Mouse (Mus musculus): Measurements from ENCODE around the gene Nos3. TPM values are rescaled to one million over a fixed set of nuclear protein-coding genes. Genes with fewer than 3 reads are reported as not detected.

Nos3 gene
- polyA plus RNA-seq, 1 experiment from 2014 or later: 12.0 TPM

DNA sequence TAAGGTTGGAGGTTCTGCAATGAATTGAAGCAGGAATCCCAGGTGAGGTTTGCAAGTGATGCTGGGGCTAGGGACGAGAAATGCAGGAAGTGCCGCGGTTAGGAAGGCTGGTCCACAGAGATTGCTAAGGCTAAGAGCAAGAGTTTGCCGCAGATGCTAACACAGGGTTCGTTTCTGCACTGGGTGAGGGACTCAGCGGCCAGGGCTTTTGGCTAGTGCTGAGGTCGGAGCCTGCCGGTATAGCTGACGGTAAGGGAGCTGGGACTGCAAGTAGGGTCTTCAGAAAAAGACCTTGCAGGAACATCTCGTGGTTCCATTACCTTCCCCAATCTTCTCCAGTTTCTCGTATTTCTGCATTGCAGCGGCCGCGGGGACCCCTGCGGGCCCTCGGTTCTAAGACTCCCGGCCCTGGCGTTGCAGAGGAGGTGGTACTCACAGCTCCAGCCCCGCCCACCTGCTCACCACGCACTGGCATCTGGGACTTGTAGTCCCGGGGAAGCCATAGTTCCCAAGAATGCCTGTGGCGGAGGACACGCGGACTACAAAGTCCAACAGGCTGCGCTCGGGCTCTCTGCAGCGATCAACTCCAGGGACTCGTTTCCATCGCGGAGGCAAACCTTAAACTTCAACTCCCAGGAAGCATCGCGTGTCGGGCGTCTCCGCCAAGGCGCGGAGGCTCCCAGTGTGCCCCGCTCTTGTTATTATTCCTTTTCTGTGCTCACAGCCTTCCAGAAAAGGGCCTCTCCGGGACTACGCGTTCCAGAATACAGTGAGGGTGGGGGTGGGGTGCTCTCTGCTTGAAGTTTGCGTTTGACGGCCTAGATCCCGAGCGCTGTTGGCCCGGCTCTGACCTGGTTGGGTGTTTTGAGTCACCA lies 58.8 kb downstream of the Nos3 start, which contains the start of the genes Cdk5 and Slc4a2:
Cdk5 (minus strand) TSS at position 402 of the 875 bp plus-strand sequence.
Slc4a2 (plus strand) TSS at position 709 of the 875 bp plus-strand sequence.
- ATAC-seq (ENCODE audit: low FRiP score, low TSS enrichment): peak; percentile 91
- Histone ChIP-seq H3K4me1 (ENCODE audit: control insufficient read depth, insufficient read depth, low read length) (peaks cover 30% of the 10 kb centered on the region), H3K27ac (ENCODE audit: low read depth, low read length) (peak within 1 kb of the TSS; percentile 87), H3K36me3 (ENCODE audit: control insufficient read depth, insufficient read depth, low read length) (peaks cover 24% of the 10 kb centered on the region), H3K4me2 (replicated peaks; ENCODE audit: low read depth, low read length) (peak within 1 kb of the TSS; percentile 86), H3K9ac (ENCODE audit: low read depth, low read length) (peak within 1 kb of the TSS; percentile 75), H3K4me3 (ENCODE audit: low read length) (peak within 1 kb of the TSS; percentile 63), H3K27me3 (ENCODE audit: control insufficient read depth, insufficient read depth, low read length) (no peaks in the 10 kb centered on the region), H3K9me3 (ENCODE audit: control insufficient read depth, low read length) (no peaks in the 10 kb centered on the region)
- WGBS: under 1% methylated on average over 46 of the region's 46 CpGs

- Histone ChIP-seq H3K9ac (ENCODE audit: low read depth, low read length) (peak overlapping the region; percentile 66), H3K4me3 (ENCODE audit: low read length) (peak overlapping the region; percentile 63), H3K4me1 (ENCODE audit: control insufficient read depth, insufficient read depth, low read length) (peaks cover 31% of the 10 kb centered on the region), H3K27me3 (ENCODE audit: control insufficient read depth, insufficient read depth, low read length) (no peaks in the 10 kb centered on the region), H3K27ac (ENCODE audit: low read depth, low read length) (peak overlapping the region; percentile 87), H3K9me3 (ENCODE audit: control insufficient read depth, low read length) (no peaks in the 10 kb centered on the region), H3K36me3 (ENCODE audit: control insufficient read depth, insufficient read depth, low read length) (peaks cover 21% of the 10 kb centered on the region), H3K4me2 (replicated peaks; ENCODE audit: low read depth, low read length) (peak overlapping the region; percentile 86)
- WGBS: 13% methylated on average over 21 of the region's 21 CpGs
- peak; percentile 6 for ATAC-seq (ENCODE audit: low FRiP score, low TSS enrichment)
These were observed 59.6 kb downstream of the Nos3 start for GRCm38 (mm10) chr5:24424004-24424781.

DNA sequence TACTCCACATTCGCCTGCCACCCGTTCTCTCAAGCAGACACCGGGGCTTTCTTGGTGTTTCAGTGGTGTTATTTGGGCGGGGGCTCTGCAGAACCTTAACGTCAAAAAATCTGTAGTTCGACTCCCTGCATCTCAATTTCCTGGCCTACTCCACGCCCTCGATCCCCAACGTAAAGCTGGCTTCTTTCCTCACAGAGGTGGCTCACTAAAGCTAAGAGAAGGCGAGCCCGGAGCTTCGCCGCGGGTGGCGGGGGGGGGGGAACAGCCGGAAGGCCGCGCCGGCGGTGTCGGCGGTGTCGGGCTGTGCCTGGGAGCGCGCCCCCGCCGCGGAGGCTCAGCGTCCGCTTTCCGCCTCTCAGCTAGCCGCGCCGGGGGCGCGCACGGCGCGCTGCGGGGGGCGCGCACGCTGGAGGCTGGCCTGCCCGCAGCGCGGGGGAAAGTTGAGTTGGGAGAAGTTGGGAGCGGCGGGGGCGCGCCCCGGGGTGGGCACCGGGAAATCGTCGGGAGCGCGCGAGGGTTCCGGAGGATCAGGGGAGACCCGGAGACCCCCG lies 60.3 kb downstream of the Nos3 start:
- Histone ChIP-seq H3K4me1 (ENCODE audit: control insufficient read depth, insufficient read depth, low read length) (peaks cover 31% of the 10 kb centered on the region), H3K9me3 (ENCODE audit: control insufficient read depth, low read length) (no peaks in the 10 kb centered on the region), H3K27ac (ENCODE audit: low read depth, low read length) (peak overlapping the region; percentile 87; the same call in 1 of the 2 replicates), H3K9ac (ENCODE audit: low read depth, low read length) (peak overlapping the region; percentile 66), H3K27me3 (ENCODE audit: control insufficient read depth, insufficient read depth, low read length) (no peaks in the 10 kb centered on the region), H3K4me3 (ENCODE audit: low read length) (peak overlapping the region; percentile 63), H3K4me2 (replicated peaks; ENCODE audit: low read depth, low read length) (peak overlapping the region; percentile 86), H3K36me3 (ENCODE audit: control insufficient read depth, insufficient read depth, low read length) (peaks cover 20% of the 10 kb centered on the region)
- ATAC-seq (ENCODE audit: low FRiP score, low TSS enrichment): peak; percentile 28
- WGBS: 1% methylated on average over 48 of the region's 60 CpGs

DNA sequence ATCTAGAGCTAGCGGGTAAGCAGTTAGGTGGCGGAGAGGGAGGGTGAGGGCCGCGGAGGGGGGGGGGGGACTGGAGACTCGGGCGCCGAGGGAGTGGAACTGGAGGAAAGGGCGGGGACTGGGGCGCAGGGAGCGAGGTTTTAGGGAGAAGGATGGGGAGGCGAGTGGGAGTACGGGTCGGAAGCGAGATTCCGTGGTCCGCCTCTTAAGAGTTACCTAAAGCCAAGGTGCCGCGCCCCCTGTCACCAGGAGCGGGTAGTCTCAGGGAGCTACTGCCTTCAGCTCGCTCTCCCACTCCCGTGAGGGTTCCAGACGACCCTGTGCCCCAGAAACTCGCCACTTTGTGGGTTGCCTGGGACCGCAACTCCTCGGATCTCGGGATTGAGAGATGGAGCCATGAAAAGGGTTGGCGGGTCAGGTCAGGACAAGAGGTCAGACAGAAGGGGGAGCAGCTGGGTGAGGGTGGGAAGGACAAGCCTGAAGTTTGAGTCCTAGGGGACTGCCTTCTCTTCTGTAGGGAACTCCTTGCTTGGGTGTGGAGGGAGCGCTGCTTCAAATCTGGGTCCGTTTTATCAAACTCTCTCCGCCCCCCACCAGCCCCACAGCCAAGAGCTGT lies 60.9 kb downstream of the Nos3 start:
- H3K4me3 ChIP-seq (ENCODE audit: low read length): peak overlapping the region; percentile 63
- peak overlapping the region; percentile 32; the same call in 1 of the 2 replicates for H3K27ac ChIP-seq (ENCODE audit: low read depth, low read length)
- no peaks in the 10 kb centered on the region for H3K27me3 ChIP-seq (ENCODE audit: control insufficient read depth, insufficient read depth, low read length)
- H3K9me3 ChIP-seq (ENCODE audit: control insufficient read depth, low read length): no peaks in the 10 kb centered on the region
- peak overlapping the region; percentile 66 for H3K9ac ChIP-seq (ENCODE audit: low read depth, low read length)
- ATAC-seq (ENCODE audit: low FRiP score, low TSS enrichment): no peak; the same call in 1 of the 2 replicates
- peaks cover 21% of the 10 kb centered on the region for H3K36me3 ChIP-seq (ENCODE audit: control insufficient read depth, insufficient read depth, low read length)
- peaks cover 31% of the 10 kb centered on the region for H3K4me1 ChIP-seq (ENCODE audit: control insufficient read depth, insufficient read depth, low read length)
- 0% methylated on average over 25 of the region's 30 CpGs for WGBS
- peak overlapping the region; percentile 86 for H3K4me2 ChIP-seq (replicated peaks; ENCODE audit: low read depth, low read length)

DNA sequence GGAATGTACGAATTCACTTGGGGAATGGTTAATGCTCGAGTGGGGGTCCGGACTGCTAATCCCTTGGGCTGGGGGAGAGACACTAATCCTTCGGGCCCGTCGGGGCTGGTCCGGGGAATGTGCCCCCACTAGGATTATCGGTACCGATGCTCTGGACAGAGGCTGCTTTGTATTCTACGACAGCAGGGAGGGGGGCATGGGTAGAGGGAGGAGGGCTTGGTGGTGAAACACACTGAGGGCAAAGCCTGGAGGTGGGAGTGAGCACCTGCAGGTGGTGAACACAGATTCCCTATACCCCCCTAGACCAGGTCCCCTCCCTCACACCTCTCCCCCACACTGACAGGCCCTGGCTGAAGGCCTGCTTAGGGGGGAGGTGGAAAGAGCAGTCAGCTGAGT lies 61.4 kb downstream of the Nos3 start:
- ATAC-seq (ENCODE audit: low FRiP score, low TSS enrichment): no peak
- no peak overlapping the region for H3K27ac ChIP-seq (ENCODE audit: low read depth, low read length)
- WGBS: 3% methylated on average over 10 of the region's 10 CpGs

GRCm38 (mm10) chr5:24426556-24427284 lies 62.1 kb downstream of the Nos3 start:
- H3K4me1 ChIP-seq (ENCODE audit: control insufficient read depth, insufficient read depth, low read length): peaks cover 31% of the 10 kb centered on the region
- 9% methylated on average over 9 of the region's 9 CpGs for WGBS
- H3K9ac ChIP-seq (ENCODE audit: low read depth, low read length): peak overlapping the region; percentile 66; the same call in 1 of the 2 replicates
- no peak for ATAC-seq (ENCODE audit: low FRiP score, low TSS enrichment)
- no peak overlapping the region for H3K27ac ChIP-seq (ENCODE audit: low read depth, low read length)
- H3K36me3 ChIP-seq (ENCODE audit: control insufficient read depth, insufficient read depth, low read length): peaks cover 25% of the 10 kb centered on the region
- H3K27me3 ChIP-seq (ENCODE audit: control insufficient read depth, insufficient read depth, low read length): no peaks in the 10 kb centered on the region
- peak overlapping the region; percentile 86 for H3K4me2 ChIP-seq (replicated peaks; ENCODE audit: low read depth, low read length)
- H3K9me3 ChIP-seq (ENCODE audit: control insufficient read depth, low read length): no peaks in the 10 kb centered on the region
- peak overlapping the region; percentile 63 for H3K4me3 ChIP-seq (ENCODE audit: low read length)

More for the DNA sequence above, 61.4 kb downstream of the Nos3 start:
- peak overlapping the region; percentile 63 for H3K4me3 ChIP-seq (ENCODE audit: low read length)
- H3K9ac ChIP-seq (ENCODE audit: low read depth, low read length): peak overlapping the region; percentile 66; the same call in 1 of the 2 replicates
- H3K4me2 ChIP-seq (replicated peaks; ENCODE audit: low read depth, low read length): peak overlapping the region; percentile 86
- peaks cover 21% of the 10 kb centered on the region for H3K36me3 ChIP-seq (ENCODE audit: control insufficient read depth, insufficient read depth, low read length)
- no peaks in the 10 kb centered on the region for H3K27me3 ChIP-seq (ENCODE audit: control insufficient read depth, insufficient read depth, low read length)
- H3K9me3 ChIP-seq (ENCODE audit: control insufficient read depth, low read length): no peaks in the 10 kb centered on the region
- H3K4me1 ChIP-seq (ENCODE audit: control insufficient read depth, insufficient read depth, low read length): peaks cover 31% of the 10 kb centered on the region

DNA sequence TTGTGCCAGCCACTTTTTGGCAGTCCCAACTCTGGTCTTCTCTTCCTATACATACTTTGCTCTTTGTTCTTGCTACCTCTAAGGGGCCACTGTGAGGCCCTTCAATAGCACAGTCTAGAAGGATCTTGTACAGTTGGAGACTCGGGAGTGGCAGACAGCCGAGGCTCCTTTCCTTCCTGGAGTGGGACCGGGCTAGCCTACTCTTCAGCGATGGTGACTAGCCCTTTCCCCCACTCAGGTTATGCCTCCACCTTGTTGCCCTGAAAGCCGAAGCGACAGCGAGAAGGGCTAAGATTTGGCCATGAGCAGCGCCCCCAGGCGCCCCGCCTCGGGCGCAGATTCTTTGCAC lies 62.6 kb downstream of the Nos3 start:
- Histone ChIP-seq H3K9me3 (ENCODE audit: control insufficient read depth, low read length) (no peaks in the 10 kb centered on the region), H3K4me2 (replicated peaks; ENCODE audit: low read depth, low read length) (peak overlapping the region; percentile 86), H3K4me1 (ENCODE audit: control insufficient read depth, insufficient read depth, low read length) (peaks cover 31% of the 10 kb centered on the region), H3K9ac (ENCODE audit: low read depth, low read length) (peak overlapping the region; percentile 9; the same call in 1 of the 2 replicates), H3K36me3 (ENCODE audit: control insufficient read depth, insufficient read depth, low read length) (peaks cover 30% of the 10 kb centered on the region), H3K4me3 (ENCODE audit: low read length) (peak overlapping the region; percentile 63; the same call in 1 of the 2 replicates), H3K27ac (ENCODE audit: low read depth, low read length) (peak overlapping the region; percentile 49; the same call in 1 of the 2 replicates), H3K27me3 (ENCODE audit: control insufficient read depth, insufficient read depth, low read length) (no peaks in the 10 kb centered on the region)
- ATAC-seq (ENCODE audit: low FRiP score, low TSS enrichment): no peak
- WGBS: 20% methylated on average over 12 of the region's 12 CpGs

DNA sequence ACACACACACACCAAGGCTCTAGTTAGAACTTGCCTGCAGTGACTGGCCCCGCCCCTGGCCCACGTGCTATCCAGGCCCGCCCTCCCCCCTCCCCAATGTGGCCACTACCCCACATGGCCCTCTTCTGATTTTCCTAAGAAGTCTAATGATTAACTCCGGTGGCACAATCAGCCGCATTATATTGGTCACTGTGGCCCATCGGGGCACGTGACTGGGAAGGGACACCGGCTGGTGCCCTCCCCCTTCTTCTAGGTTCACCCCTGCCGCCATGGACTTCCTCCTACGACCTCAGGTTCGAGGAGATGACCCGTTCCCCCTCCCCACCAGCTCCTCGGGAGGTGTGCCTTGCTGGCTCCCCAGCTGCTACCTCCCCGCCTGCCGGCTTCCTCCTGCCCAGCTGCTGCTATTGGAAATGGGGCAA lies 63.4 kb downstream of the Nos3 start:
- no peaks in the 10 kb centered on the region for H3K9me3 ChIP-seq (ENCODE audit: control insufficient read depth, low read length)
- H3K36me3 ChIP-seq (ENCODE audit: control insufficient read depth, insufficient read depth, low read length): peaks cover 37% of the 10 kb centered on the region
- H3K9ac ChIP-seq (ENCODE audit: low read depth, low read length): peak overlapping the region; percentile 38
- no peaks in the 10 kb centered on the region for H3K27me3 ChIP-seq (ENCODE audit: control insufficient read depth, insufficient read depth, low read length)
- WGBS: 7% methylated on average over 15 of the region's 15 CpGs
- peaks cover 25% of the 10 kb centered on the region for H3K4me1 ChIP-seq (ENCODE audit: control insufficient read depth, insufficient read depth, low read length)
- H3K27ac ChIP-seq (ENCODE audit: low read depth, low read length): peak overlapping the region; percentile 38; the same call in 1 of the 2 replicates
- 0 out of 2 replicates have a peak, but pooled peaks have one; percentile 2 for ATAC-seq (ENCODE audit: low FRiP score, low TSS enrichment)
- H3K4me3 ChIP-seq (ENCODE audit: low read length): peak overlapping the region; percentile 22; the same call in 1 of the 2 replicates
- peak overlapping the region; percentile 34 for H3K4me2 ChIP-seq (replicated peaks; ENCODE audit: low read depth, low read length)
